Mouse (Mus musculus) heart, embryonic 10.5 days (tissue): Measurements from ENCODE around the gene Trp53bp2. TPM values are rescaled to one million over a fixed set of nuclear protein-coding genes. Genes with fewer than 3 reads are reported as not detected.

Experiments
- DNase-seq: peaks from one replicate; pipeline ENCODE4 v3.0.0-alpha.2; 2017; ENCODE audit warnings: low spot score
- H3K27ac ChIP-seq: fragments of 300-500 bp; sonication (generic); 2 replicates; pipeline ENCODE4 v1.5.1; 2016; ENCODE audit warnings: mild to moderate bottlenecking
- H3K27me3 ChIP-seq: fragments of 300-500 bp; sonication (generic); 2 replicates; pipeline ENCODE4 v1.6.1; 2016; ENCODE audit warnings: mild to moderate bottlenecking; ENCODE audit not compliant: poor library complexity, insufficient read depth, severe bottlenecking
- H3K36me3 ChIP-seq: fragments of 300-500 bp; sonication (generic); 2 replicates; pipeline ENCODE4 v1.6.1; 2016; ENCODE audit warnings: mild to moderate bottlenecking, moderate library complexity
- H3K4me1 ChIP-seq: fragments of 300-500 bp; sonication (generic); 2 replicates; pipeline ENCODE4 v1.6.1; 2016; ENCODE audit warnings: mild to moderate bottlenecking
- H3K4me3 ChIP-seq: fragments of 300-500 bp; sonication (generic); 2 replicates; pipeline ENCODE4 v1.5.1; 2016; ENCODE audit warnings: mild to moderate bottlenecking, moderate library complexity
- H3K9me3 ChIP-seq: fragments of 300-500 bp; sonication (generic); 2 replicates; pipeline ENCODE4 v1.6.1; 2016; ENCODE audit warnings: mild to moderate bottlenecking, moderate library complexity
- WGBS: fragments of 180-500 bp; shearing (Covaris S2); methylation state at CpG from one replicate; pipeline ENCODE4 v1.1.7; 2016; 5-methylcytosine and 5-hydroxymethylcytosine counted together
- polyA plus RNA-seq: library from polyadenylated mRNA; unstranded; fragments of >200 nt; fragmentation: Nextera tagmentation; extraction: Ambion mirVana; gene quantifications from 2 replicates; pipeline ENCODE4 v1.2.1, GENCODE M21; 2016

Trp53bp2 gene
- polyA plus RNA-seq, 1 experiment from 2014 or later, result 23.4 TPM

- Histone ChIP-seq H3K9me3 (no peaks in the 10 kb centered on the region), H3K4me3 (no peak overlapping the region), H3K27me3 (no peaks in the 10 kb centered on the region), H3K36me3 (peaks cover 55% of the 10 kb centered on the region), H3K4me1 (peaks cover 16% of the 10 kb centered on the region), H3K27ac (no peak overlapping the region)
- DNase-seq, result no peak
- 80% methylated on average over 4 of the region's 4 CpGs for WGBS
Measured at GRCm38 (mm10) chr1:182452473-182452872, 43.5 kb downstream of the Trp53bp2 start.

- Histone ChIP-seq H3K4me1 (peaks cover 22% of the 10 kb centered on the region), H3K36me3 (peaks cover 48% of the 10 kb centered on the region), H3K27me3 (no peaks in the 10 kb centered on the region), H3K4me3 (no peak overlapping the region), H3K9me3 (no peaks in the 10 kb centered on the region), H3K27ac (0 out of 2 replicates have a peak overlapping the region, but pooled peaks have one; percentile 22)
- 82% methylated on average over 2 of the region's 2 CpGs for WGBS
- no peak for DNase-seq
Measured at GRCm38 (mm10) chr1:182455080-182455479, 46.1 kb downstream of the Trp53bp2 start.

- 90% methylated on average over 19 of the region's 19 CpGs for WGBS
- Histone ChIP-seq H3K4me3 (no peak overlapping the region), H3K27ac (no peak overlapping the region), H3K27me3 (no peaks in the 10 kb centered on the region), H3K36me3 (peaks cover 45% of the 10 kb centered on the region), H3K9me3 (no peaks in the 10 kb centered on the region), H3K4me1 (peaks cover 23% of the 10 kb centered on the region)
- DNase-seq, result no peak
Measured at GRCm38 (mm10) chr1:182458556-182458955, 49.6 kb downstream of the Trp53bp2 start.

GRCm38 (mm10) chr1:182459436-182459835 lies 50.5 kb downstream of the Trp53bp2 start:
- Histone ChIP-seq H3K27ac (no peak overlapping the region), H3K4me3 (no peak overlapping the region), H3K27me3 (no peaks in the 10 kb centered on the region), H3K4me1 (peaks cover 16% of the 10 kb centered on the region), H3K9me3 (no peaks in the 10 kb centered on the region), H3K36me3 (peaks cover 39% of the 10 kb centered on the region)
- 83% methylated on average over 8 of the region's 8 CpGs for WGBS
- DNase-seq, result no peak

GRCm38 (mm10) chr1:182460291-182461244 lies 51.6 kb downstream of the Trp53bp2 start:
- no peaks in the 10 kb centered on the region for H3K27me3 ChIP-seq
- no peak overlapping the region for H3K4me3 ChIP-seq
- no peak for DNase-seq
- no peaks in the 10 kb centered on the region for H3K9me3 ChIP-seq
- WGBS, result 73% methylated on average over 13 of the region's 13 CpGs
- H3K36me3 ChIP-seq, result peaks cover 35% of the 10 kb centered on the region
- H3K4me1 ChIP-seq, result peaks cover 14% of the 10 kb centered on the region; the same call in 1 of the 2 replicates
- H3K27ac ChIP-seq, result peak overlapping the region; percentile 37; the same call in 1 of the 2 replicates

- peak overlapping the region; percentile 60 for H3K27ac ChIP-seq
- no peak for DNase-seq
- 49% methylated on average over 7 of the region's 7 CpGs for WGBS
- H3K9me3 ChIP-seq, result no peaks in the 10 kb centered on the region
- peaks cover 16% of the 10 kb centered on the region; the same call in 1 of the 2 replicates for H3K4me1 ChIP-seq
- H3K4me3 ChIP-seq, result no peak overlapping the region
- peaks cover 32% of the 10 kb centered on the region for H3K36me3 ChIP-seq
- no peaks in the 10 kb centered on the region for H3K27me3 ChIP-seq
Measured at GRCm38 (mm10) chr1:182461261-182461660, 52.3 kb downstream of the Trp53bp2 start.

GRCm38 (mm10) chr1:182461813-182462212 lies 52.8 kb downstream of the Trp53bp2 start:
- Histone ChIP-seq H3K9me3 (no peaks in the 10 kb centered on the region), H3K36me3 (peaks cover 30% of the 10 kb centered on the region), H3K27ac (peak overlapping the region; percentile 52; the same call in 1 of the 2 replicates), H3K4me3 (no peak overlapping the region), H3K27me3 (no peaks in the 10 kb centered on the region), H3K4me1 (peaks cover 16% of the 10 kb centered on the region; the same call in 1 of the 2 replicates)
- 90% methylated on average over 10 of the region's 10 CpGs for WGBS
- no peak for DNase-seq

GRCm38 (mm10) chr1:182465309-182465708 lies 56.3 kb downstream of the Trp53bp2 start:
- DNase-seq, result no peak
- Histone ChIP-seq H3K9me3 (no peaks in the 10 kb centered on the region), H3K27me3 (no peaks in the 10 kb centered on the region), H3K36me3 (peaks cover 44% of the 10 kb centered on the region), H3K4me1 (peaks cover 10% of the 10 kb centered on the region; the same call in 1 of the 2 replicates), H3K4me3 (no peak overlapping the region), H3K27ac (no peak overlapping the region)
- 60% methylated on average over 4 of the region's 4 CpGs for WGBS

- Histone ChIP-seq H3K36me3 (peaks cover 50% of the 10 kb centered on the region), H3K9me3 (no peaks in the 10 kb centered on the region), H3K27ac (no peak overlapping the region), H3K27me3 (no peaks in the 10 kb centered on the region), H3K4me3 (no peak overlapping the region), H3K4me1 (peaks cover 10% of the 10 kb centered on the region; the same call in 1 of the 2 replicates)
- WGBS, result 89% methylated on average over 4 of the region's 4 CpGs
- DNase-seq, result no peak
Measured at GRCm38 (mm10) chr1:182465978-182466377, 57.0 kb downstream of the Trp53bp2 start.

GRCm38 (mm10) chr1:182475005-182475796 lies 66.2 kb downstream of the Trp53bp2 start:
- Histone ChIP-seq H3K27ac (no peak overlapping the region), H3K4me3 (no peak overlapping the region), H3K36me3 (peaks cover 86% of the 10 kb centered on the region), H3K27me3 (no peaks in the 10 kb centered on the region), H3K4me1 (0 out of 2 replicates have a peak, but pooled peaks cover 6% of the 10 kb centered on the region), H3K9me3 (no peaks in the 10 kb centered on the region)
- no peak for DNase-seq
- 82% methylated on average over 5 of the region's 5 CpGs for WGBS

- no peaks in the 10 kb centered on the region for H3K27me3 ChIP-seq
- H3K36me3 ChIP-seq, result peaks cover 84% of the 10 kb centered on the region
- H3K27ac ChIP-seq, result no peak overlapping the region
- 83% methylated on average over 4 of the region's 4 CpGs for WGBS
- no peak for DNase-seq
- 0 out of 2 replicates have a peak, but pooled peaks cover 4% of the 10 kb centered on the region for H3K4me1 ChIP-seq
- no peak overlapping the region for H3K4me3 ChIP-seq
- no peaks in the 10 kb centered on the region for H3K9me3 ChIP-seq
Measured at GRCm38 (mm10) chr1:182478935-182479334, 70.0 kb downstream of the Trp53bp2 start.

GRCm38 (mm10) chr1:182481138-182481537 lies 72.2 kb downstream of the Trp53bp2 start:
- 93% methylated on average over 7 of the region's 7 CpGs for WGBS
- no peaks in the 10 kb centered on the region for H3K9me3 ChIP-seq
- no peak overlapping the region for H3K4me3 ChIP-seq
- no peak overlapping the region for H3K27ac ChIP-seq
- 0 out of 2 replicates have a peak, but pooled peaks cover 4% of the 10 kb centered on the region for H3K4me1 ChIP-seq
- DNase-seq, result no peak
- H3K36me3 ChIP-seq, result peaks cover 85% of the 10 kb centered on the region
- H3K27me3 ChIP-seq, result no peaks in the 10 kb centered on the region
